Mouse (Mus musculus) limb, embryonic 13.5 days (tissue): Measurements from ENCODE around the gene Smc3. TPM values are rescaled to one million over a fixed set of nuclear protein-coding genes. Genes with fewer than 3 reads are reported as not detected.
A peak's percentile ranks its signal among the peaks of the same experiment; 100 is the strongest.
"Not testable (repeated sequence)": the region's sequence is repeated elsewhere in the genome, so short reads cannot be mapped to it uniquely, and the experiment has no call there.

Source experiments
- ATAC-seq: fragments of 200-750 bp; cut with Nextera tagmentation; 2 replicates; pipeline ENCODE4 v1.8.0; 2017; ENCODE audit warnings: low read depth, moderate number of reproducible peaks, moderate TSS enrichment; ENCODE audit not compliant: low FRiP score
- H3K27ac ChIP-seq: fragments of 300-500 bp; sonication (generic); 2 replicates; pipeline ENCODE4 v1.5.1; 2015; ENCODE audit warnings: inconsistent platforms, mild to moderate bottlenecking, moderate library complexity
- H3K27me3 ChIP-seq: fragments of 300-500 bp; sonication (generic); 2 replicates; pipeline ENCODE4 v1.6.1; 2015; ENCODE audit warnings: mild to moderate bottlenecking, inconsistent platforms
- H3K36me3 ChIP-seq: fragments of 300-500 bp; sonication (generic); 2 replicates; pipeline ENCODE4 v1.6.1; 2015; ENCODE audit warnings: inconsistent platforms, mild to moderate bottlenecking, moderate library complexity
- H3K4me1 ChIP-seq: fragments of 300-500 bp; sonication (generic); 2 replicates; pipeline ENCODE4 v1.6.1; 2015; ENCODE audit warnings: inconsistent platforms
- H3K4me2 ChIP-seq: fragments of 300-500 bp; sonication (generic); replicated peaks from 2 replicates; pipeline ENCODE4 v1.6.1; 2015; ENCODE audit warnings: inconsistent platforms, mild to moderate bottlenecking, moderate library complexity
- H3K4me3 ChIP-seq: fragments of 300-500 bp; sonication (generic); 2 replicates; pipeline ENCODE4 v1.5.1; 2015; ENCODE audit warnings: moderate library complexity, mild to moderate bottlenecking, inconsistent platforms
- H3K9ac ChIP-seq: fragments of 300-500 bp; sonication (generic); 2 replicates; pipeline ENCODE4 v1.6.1; 2015; ENCODE audit warnings: mild to moderate bottlenecking, inconsistent platforms
- H3K9me3 ChIP-seq: fragments of 300-500 bp; sonication (generic); 2 replicates; pipeline ENCODE4 v1.6.1; 2016; ENCODE audit warnings: inconsistent platforms
- WGBS: fragments of 180-500 bp; shearing (Covaris S2); methylation state at CpG from one replicate; pipeline ENCODE4 v1.1.7; 2015; 5-methylcytosine and 5-hydroxymethylcytosine counted together
- polyA plus RNA-seq: library from polyadenylated mRNA; unstranded; fragments of >200 nt; fragmentation: Nextera tagmentation; extraction: Ambion mirVana; gene quantifications from 2 replicates; pipeline ENCODE4 v1.2.1, GENCODE M21; 2015

The Smc3 gene
- polyA plus RNA-seq, 1 experiment from 2014 or later: 79.1 TPM

DNA sequence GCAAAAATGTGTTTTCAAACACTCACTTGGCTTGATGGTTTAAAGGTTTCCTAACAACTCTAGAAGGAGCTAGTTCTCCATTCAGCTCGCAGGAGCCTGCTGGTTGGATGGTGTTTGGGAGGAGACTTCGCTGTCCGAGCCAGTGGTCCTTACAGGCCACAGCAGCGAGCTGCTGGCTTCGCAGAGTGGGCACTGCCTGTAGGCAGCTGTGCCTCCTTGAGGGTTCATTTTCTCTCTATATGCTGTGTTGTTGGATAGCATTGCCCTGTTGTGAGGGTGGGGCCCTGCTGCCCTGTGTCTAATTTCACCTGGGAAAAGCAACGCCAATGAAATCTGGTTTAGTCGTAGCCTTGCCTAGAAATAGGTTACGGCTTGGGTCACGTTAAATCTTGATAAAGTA lies 47.1 kb downstream of the Smc3 start:
- no peak overlapping the region for H3K4me3 ChIP-seq
- no peaks in the 10 kb centered on the region for H3K9me3 ChIP-seq
- no peak for ATAC-seq
- WGBS: 84% methylated on average over 9 of the region's 9 CpGs
- no peak overlapping the region for H3K27ac ChIP-seq
- H3K27me3 ChIP-seq: peaks cover 15% of the 10 kb centered on the region
- H3K9ac ChIP-seq: no peak overlapping the region
- no peak overlapping the region for H3K4me2 ChIP-seq
- H3K4me1 ChIP-seq: peaks cover 13% of the 10 kb centered on the region
- peaks cover 51% of the 10 kb centered on the region for H3K36me3 ChIP-seq

DNA sequence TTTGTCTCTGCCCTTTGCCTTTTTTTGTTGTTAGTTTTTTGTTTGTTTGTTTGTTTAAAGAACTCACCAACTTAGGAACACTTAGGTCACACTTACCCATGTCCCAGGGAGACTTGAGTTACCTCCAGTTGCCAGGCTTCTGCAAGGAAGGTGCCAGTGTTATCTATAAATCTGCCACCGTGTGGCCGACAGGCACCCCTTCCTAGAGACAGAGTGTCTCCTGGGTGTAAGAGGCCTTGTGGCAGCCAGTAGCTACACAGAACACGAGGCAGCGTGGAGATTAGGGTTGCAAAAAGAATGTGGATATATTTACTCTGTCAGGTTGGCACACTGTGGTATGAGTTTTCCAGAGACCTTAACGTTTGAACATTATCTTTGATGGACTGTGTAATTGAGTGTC lies 47.9 kb downstream of the Smc3 start:
- no peak for ATAC-seq
- Histone ChIP-seq H3K27ac (no peak overlapping the region), H3K36me3 (peaks cover 47% of the 10 kb centered on the region), H3K9ac (no peak overlapping the region), H3K4me2 (no peak overlapping the region), H3K27me3 (peaks cover 22% of the 10 kb centered on the region), H3K9me3 (no peaks in the 10 kb centered on the region), H3K4me3 (no peak overlapping the region), H3K4me1 (peaks cover 21% of the 10 kb centered on the region)
- WGBS: 46% methylated on average over 5 of the region's 5 CpGs

DNA sequence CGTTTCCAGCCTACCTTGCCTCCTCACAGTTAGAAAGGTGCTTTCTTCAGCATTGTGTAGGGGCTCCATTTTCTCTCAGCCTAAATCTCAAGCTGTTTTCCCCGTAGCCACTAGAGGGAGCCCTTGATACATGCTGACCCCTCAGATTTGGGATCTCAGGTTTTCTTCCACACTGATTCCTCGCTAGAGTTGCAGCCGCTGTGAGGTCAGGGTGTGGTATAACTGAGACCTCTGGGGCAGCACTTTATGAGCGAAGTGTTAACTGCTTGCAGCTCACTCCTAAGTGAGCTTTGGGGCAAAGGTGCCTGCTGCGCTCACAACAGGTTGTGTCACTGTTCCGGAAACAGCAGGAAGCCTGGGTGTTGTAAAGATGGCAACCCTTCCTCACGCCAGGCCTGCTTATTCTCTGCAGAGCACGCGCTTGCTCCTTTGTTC lies 48.6 kb downstream of the Smc3 start:
- peaks cover 22% of the 10 kb centered on the region for H3K27me3 ChIP-seq
- H3K27ac ChIP-seq: 0 out of 2 replicates have a peak overlapping the region, but pooled peaks have one; percentile 39
- peaks cover 40% of the 10 kb centered on the region for H3K36me3 ChIP-seq
- H3K9me3 ChIP-seq: no peaks in the 10 kb centered on the region
- 0 out of 2 replicates have a peak overlapping the region, but pooled peaks have one; percentile 31 for H3K9ac ChIP-seq
- ATAC-seq: peak; percentile 82
- 15% methylated on average over 10 of the region's 10 CpGs for WGBS
- H3K4me3 ChIP-seq: no peak overlapping the region
- peaks cover 28% of the 10 kb centered on the region for H3K4me1 ChIP-seq
- H3K4me2 ChIP-seq: peak overlapping the region; percentile 42

DNA sequence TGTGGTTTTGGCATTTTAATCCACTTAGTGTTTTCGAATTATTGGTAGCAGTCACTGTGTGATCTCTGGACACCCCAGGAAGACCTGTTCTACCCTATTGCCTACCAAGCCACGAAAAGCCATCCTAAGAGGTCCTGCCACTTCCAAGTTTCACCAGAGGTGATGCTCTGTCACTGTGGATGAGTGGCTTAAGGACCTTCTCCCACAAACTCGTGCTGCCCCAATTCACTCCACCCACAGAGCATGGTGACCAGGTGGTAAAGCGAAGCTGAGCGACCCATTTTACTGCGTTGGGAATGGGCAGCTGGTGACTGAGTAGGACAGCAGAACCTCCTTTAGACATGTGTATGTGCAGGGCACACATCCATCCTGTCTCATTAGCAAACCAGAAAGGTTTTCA lies 49.2 kb downstream of the Smc3 start:
- Histone ChIP-seq H3K27ac (no peak overlapping the region), H3K9ac (0 out of 2 replicates have a peak overlapping the region, but pooled peaks have one; percentile 31), H3K4me2 (no peak overlapping the region; the same call in 1 of the 2 replicates), H3K9me3 (no peaks in the 10 kb centered on the region), H3K36me3 (peaks cover 36% of the 10 kb centered on the region), H3K4me1 (peaks cover 33% of the 10 kb centered on the region), H3K4me3 (no peak overlapping the region), H3K27me3 (peaks cover 22% of the 10 kb centered on the region)
- no peak for ATAC-seq
- 60% methylated on average over 6 of the region's 6 CpGs for WGBS

DNA sequence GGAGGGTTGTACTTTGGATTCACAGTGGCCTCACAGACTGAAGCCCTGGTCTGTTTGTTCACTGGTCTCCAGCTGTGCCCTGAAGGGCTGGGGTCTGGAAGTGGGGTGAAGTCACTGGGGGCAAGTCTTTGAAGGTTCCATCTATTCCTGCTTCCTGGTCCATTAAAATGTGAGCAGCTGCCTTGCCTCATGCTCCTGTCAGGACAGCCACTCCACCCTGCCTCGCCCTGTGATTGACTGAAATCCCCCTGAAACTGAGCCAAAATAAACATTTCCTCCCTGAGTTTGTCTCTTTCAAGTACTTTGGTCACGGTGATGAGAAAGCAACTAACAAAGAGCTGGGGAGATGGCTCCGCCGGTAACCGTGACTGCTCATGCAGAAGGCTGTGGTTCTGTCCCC lies 49.6 kb downstream of the Smc3 start:
- Histone ChIP-seq H3K4me2 (no peak overlapping the region), H3K9ac (no peak overlapping the region), H3K9me3 (no peaks in the 10 kb centered on the region), H3K27ac (no peak overlapping the region), H3K36me3 (peaks cover 34% of the 10 kb centered on the region), H3K4me3 (no peak overlapping the region), H3K4me1 (peaks cover 38% of the 10 kb centered on the region), H3K27me3 (peaks cover 24% of the 10 kb centered on the region)
- 73% methylated on average over 5 of the region's 5 CpGs for WGBS
- no peak for ATAC-seq

DNA sequence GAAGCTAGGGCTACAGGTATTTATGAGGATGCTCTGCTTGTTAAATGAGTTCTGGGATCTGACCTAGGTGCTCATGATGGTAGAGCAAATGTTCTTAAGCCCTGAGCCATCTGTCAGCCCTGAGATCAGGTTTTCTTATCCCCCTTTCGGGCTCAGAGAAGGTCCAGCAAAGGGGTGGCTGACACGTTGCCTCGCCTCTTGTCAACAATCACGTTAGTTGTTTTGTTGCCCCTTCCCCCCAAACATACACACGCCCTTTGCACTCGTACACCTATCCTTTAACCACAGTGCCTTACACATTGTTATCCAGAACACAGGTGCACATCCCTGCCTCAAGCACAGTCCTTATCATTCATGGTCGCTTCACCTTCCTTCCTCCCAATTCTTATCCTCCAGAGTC lies 50.7 kb downstream of the Smc3 start:
- peaks cover 25% of the 10 kb centered on the region for H3K36me3 ChIP-seq
- H3K4me1 ChIP-seq: peaks cover 39% of the 10 kb centered on the region
- H3K9ac ChIP-seq: no peak overlapping the region
- H3K4me3 ChIP-seq: no peak overlapping the region
- H3K27ac ChIP-seq: no peak overlapping the region
- ATAC-seq: no peak
- H3K4me2 ChIP-seq: no peak overlapping the region
- peaks cover 30% of the 10 kb centered on the region for H3K27me3 ChIP-seq
- H3K9me3 ChIP-seq: no peaks in the 10 kb centered on the region
- WGBS: 77% methylated on average over 7 of the region's 7 CpGs

DNA sequence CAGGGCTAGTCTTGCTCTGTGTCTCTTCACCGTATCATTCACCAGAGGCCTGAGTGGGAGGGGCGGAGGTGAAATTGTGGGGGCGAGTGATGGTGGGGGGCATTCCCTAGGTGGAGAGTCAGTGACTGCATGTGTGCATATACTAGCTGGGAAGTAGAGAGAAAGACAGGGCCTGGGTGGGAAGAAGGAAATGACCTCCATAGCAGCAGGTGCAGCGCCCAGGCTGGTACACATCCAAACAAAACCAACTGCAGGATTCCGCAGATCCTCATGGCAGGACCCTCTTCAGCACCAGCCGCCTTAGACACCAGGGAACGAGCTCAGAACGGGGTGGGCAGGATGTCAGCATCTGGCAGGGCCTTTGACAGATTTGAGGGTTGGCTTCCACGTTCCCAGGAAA lies 52.1 kb downstream of the Smc3 start:
- Histone ChIP-seq H3K36me3 (peaks cover 12% of the 10 kb centered on the region), H3K9me3 (no peaks in the 10 kb centered on the region), H3K4me1 (peaks cover 39% of the 10 kb centered on the region), H3K4me2 (no peak overlapping the region), H3K4me3 (no peak overlapping the region), H3K9ac (no peak overlapping the region), H3K27ac (no peak overlapping the region), H3K27me3 (peaks cover 37% of the 10 kb centered on the region)
- WGBS: 63% methylated on average over 9 of the region's 9 CpGs
- ATAC-seq: no peak

DNA sequence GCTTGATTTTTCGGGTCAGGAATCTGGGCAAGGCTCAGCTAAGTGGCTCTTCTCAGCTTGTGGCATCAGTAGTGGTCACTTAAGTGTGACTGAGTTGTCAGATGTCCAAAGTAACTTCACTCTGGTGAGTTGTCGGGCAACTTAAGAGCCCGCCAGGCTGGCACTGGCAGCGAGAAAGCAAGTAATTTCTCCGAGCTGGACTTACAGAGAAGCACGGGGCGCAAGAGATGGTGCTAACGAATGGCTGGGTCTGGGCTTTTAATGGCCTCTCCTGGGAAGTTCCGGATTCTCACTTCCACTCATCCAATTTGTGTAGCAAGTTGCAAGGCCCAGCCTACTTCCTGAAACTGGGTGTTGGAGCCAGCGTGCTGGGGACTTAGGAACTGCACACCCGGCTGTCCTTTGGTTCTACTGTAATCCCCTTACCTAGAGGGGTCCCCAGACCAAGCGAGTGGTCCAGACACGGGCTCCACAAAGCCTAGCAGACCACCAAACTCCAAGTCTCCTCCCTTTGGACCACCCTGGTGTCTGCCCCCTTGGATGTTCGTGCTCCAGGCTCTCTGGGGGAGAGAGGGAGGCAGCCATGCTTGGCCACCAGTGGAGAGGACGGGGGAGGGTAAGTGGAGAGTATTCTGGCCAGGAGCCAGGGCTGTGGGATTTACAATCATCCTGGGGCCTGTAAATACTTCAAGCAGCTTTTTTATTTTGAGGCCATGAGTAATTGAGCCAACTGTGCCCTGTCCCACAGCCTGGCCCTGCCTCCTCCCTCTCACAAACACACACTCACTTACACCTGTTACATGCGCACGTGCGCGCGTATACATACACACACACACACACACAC lies 53.6 kb downstream of the Smc3 start:
- Histone ChIP-seq H3K36me3 (0 out of 2 replicates have a peak, but pooled peaks cover 7% of the 10 kb centered on the region), H3K27ac (peak overlapping the region; percentile 63; the same call in 1 of the 2 replicates), H3K4me2 (peak overlapping the region; percentile 57), H3K27me3 (peaks cover 53% of the 10 kb centered on the region), H3K9ac (no peak overlapping the region), H3K9me3 (no peaks in the 10 kb centered on the region), H3K4me3 (peak overlapping the region; percentile 11; the same call in 1 of the 2 replicates), H3K4me1 (peaks cover 38% of the 10 kb centered on the region)
- WGBS: 19% methylated on average over 20 of the region's 20 CpGs
- ATAC-seq: peak; percentile 87

DNA sequence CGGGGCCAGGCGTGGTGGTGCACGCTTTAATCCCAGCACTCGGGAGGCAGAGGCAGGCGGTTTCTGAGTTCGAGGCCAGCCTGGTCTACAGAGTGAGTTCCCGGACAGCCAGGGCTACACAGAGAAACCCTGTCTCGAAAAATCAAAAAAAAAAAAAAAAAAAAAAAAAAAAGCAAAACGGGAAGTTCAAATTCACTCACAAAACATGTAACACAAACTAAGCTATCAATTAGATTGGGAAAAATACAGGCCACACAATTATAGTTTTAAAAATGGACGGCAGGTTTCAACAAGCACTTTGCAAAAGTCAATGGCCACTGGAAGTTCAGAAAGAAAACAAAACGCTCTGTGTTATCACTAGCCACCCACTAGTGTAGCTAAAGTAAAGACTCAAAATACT lies 56.2 kb downstream of the Smc3 start:
- peaks cover 28% of the 10 kb centered on the region for H3K4me1 ChIP-seq
- peaks cover 62% of the 10 kb centered on the region for H3K27me3 ChIP-seq
- not testable (repeated sequence) for H3K4me2 ChIP-seq, ATAC-seq, H3K4me3 ChIP-seq, H3K9me3 ChIP-seq, H3K9ac ChIP-seq, H3K27ac ChIP-seq, H3K36me3 ChIP-seq
- WGBS: 85% methylated on average over 10 of the region's 11 CpGs

DNA sequence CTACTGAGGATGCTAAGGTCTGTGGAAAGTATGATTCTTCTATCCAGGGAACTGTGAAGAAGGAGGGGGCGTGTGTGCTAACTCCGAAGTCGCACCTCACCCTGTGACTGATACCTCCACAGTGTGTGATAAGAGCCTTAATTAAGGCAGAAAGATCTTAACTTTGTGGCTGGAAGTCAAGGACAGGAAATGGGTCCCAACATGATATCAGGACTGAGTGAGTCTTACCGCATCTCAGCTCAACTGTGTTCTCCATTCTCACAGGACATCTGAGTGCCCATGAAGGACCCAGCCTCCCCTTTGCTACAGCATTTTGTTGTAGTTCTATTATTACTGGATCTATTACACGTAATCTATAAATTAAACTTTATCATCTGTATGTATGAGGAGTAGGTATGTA lies 57.2 kb downstream of the Smc3 start:
- no peak overlapping the region for H3K9ac ChIP-seq
- peaks cover 54% of the 10 kb centered on the region for H3K27me3 ChIP-seq
- H3K4me3 ChIP-seq: no peak overlapping the region
- H3K4me1 ChIP-seq: peaks cover 24% of the 10 kb centered on the region
- no peak for ATAC-seq
- no peaks in the 10 kb centered on the region for H3K9me3 ChIP-seq
- no peaks in the 10 kb centered on the region for H3K36me3 ChIP-seq
- no peak overlapping the region for H3K27ac ChIP-seq
- 81% methylated on average over 5 of the region's 5 CpGs for WGBS
- H3K4me2 ChIP-seq: no peak overlapping the region

DNA sequence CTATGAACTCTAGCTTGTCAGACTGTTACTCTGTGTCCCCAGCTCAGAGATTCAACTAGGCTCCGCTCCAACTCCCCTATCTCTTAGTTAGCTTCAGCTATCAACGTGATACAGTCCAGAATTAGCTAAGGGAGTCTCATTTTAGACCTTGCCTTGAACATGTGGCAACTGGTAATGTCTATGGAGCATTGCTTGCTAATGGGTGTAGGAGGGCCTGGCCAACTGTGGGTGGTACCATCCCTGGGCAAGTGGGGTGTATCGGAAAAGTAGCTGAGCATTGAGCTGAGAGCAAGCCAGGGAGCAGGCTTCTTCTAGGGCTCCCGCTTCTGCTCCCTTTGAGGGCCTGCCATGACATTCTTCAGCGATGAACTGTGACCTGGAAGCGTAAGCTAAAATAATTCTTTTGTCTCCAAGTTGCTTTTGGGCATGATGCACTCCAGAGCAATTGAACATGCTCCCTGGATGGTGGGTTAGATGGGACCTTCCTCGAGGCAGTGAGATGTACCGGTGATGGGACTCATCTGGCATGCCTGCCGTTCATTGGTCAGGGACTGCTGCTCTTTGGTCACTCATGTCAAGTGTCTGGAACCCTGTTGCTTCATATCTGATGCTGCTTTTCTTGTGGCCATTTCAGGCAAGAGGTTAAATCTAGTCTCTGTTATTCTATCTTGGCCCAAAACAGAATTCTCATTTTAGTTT lies 60.7 kb downstream of the Smc3 start:
- no peaks in the 10 kb centered on the region for H3K9me3 ChIP-seq
- no peaks in the 10 kb centered on the region for H3K4me1 ChIP-seq
- no peak overlapping the region for H3K27ac ChIP-seq
- peaks cover 41% of the 10 kb centered on the region for H3K27me3 ChIP-seq
- no peak overlapping the region for H3K9ac ChIP-seq
- H3K36me3 ChIP-seq: no peaks in the 10 kb centered on the region
- ATAC-seq: no peak
- 84% methylated on average over 9 of the region's 9 CpGs for WGBS
- no peak overlapping the region for H3K4me3 ChIP-seq
- H3K4me2 ChIP-seq: no peak overlapping the region

DNA sequence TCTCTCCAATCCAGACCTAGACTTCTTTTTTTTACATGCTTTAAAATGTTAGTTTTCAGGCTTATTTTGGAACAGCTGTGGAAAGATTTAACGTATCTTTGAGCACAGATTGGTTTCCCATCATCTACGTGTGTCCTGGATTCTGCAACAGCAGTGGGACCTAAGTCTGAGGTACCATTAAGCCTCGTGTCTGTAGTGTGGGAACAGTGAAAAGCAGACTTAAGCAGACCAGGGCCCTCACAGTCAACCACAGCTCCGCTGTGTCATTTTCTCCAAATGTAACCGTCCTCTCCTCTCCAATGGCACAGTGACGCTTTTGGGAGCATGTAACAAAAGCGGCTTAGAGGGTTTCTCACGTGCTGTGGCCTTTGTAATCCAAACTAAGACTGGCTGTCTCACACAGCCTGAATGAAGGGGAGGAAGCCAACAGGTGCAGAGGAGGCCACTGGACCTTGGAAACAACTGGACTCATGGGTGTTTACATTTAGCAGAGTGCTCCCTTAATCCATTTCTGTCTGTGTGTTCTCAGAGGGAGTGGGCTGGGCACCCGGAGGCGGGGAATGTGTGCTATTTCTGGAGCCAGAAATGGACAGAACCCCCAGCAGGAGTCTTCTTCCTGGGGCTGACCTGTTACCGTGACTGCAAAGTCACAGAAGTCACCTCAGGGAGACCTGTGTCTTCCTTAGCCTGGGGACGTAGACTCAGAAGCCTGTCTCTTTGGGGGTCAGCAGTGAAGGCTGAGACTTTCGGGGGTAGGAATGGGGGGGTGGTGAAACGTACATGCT lies 61.9 kb downstream of the Smc3 start:
- H3K36me3 ChIP-seq: no peaks in the 10 kb centered on the region
- no peak overlapping the region for H3K27ac ChIP-seq
- no peak overlapping the region for H3K4me2 ChIP-seq
- peaks cover 39% of the 10 kb centered on the region for H3K27me3 ChIP-seq
- H3K4me1 ChIP-seq: peaks cover 7% of the 10 kb centered on the region
- no peak overlapping the region for H3K9ac ChIP-seq
- H3K9me3 ChIP-seq: no peaks in the 10 kb centered on the region
- WGBS: 52% methylated on average over 14 of the region's 14 CpGs
- no peak overlapping the region for H3K4me3 ChIP-seq
- peak; percentile 71 for ATAC-seq
